Mouse (Mus musculus): ENCODE data around the gene Enpp6.
"Not testable (repeated sequence)": the region's sequence is repeated elsewhere in the genome, so short reads cannot be mapped to it uniquely, and the experiment has no call there.

Gene Enpp6

GRCm38 (mm10) chr8:46984647-46985046, 2.0 kb upstream of the Enpp6 start:
- in situ Hi-C loops (cut with MboI; ENCODE audit: low pct_unique_long_range_greater_than_20kb in 1 of 2, low sequenced_read_pairs in 2 of 2, unreplicated experiment in 1 of 2) = no loop called here

GRCm38 (mm10) chr8:46988366-46988765, 1.7 kb downstream of the Enpp6 start:
- in situ Hi-C loops (cut with MboI; ENCODE audit: low pct_unique_long_range_greater_than_20kb in 1 of 2, low sequenced_read_pairs in 2 of 2, unreplicated experiment in 1 of 2) = no loop called here

GRCm38 (mm10) chr8:46991081-46991480, 4.4 kb downstream of the Enpp6 start:
- in situ Hi-C loops (cut with MboI; ENCODE audit: low pct_unique_long_range_greater_than_20kb in 1 of 2, low sequenced_read_pairs in 2 of 2, unreplicated experiment in 1 of 2) = no loop called here

GRCm38 (mm10) chr8:46992579-46992978, 5.9 kb downstream of the Enpp6 start:
- in situ Hi-C loops (cut with MboI; ENCODE audit: low pct_unique_long_range_greater_than_20kb in 1 of 2, low sequenced_read_pairs in 2 of 2, unreplicated experiment in 1 of 2) = no loop called here

- in situ Hi-C loops (cut with MboI; ENCODE audit: low pct_unique_long_range_greater_than_20kb in 1 of 2, low sequenced_read_pairs in 2 of 2, unreplicated experiment in 1 of 2) = no loop called here
Observed at GRCm38 (mm10) chr8:46995931-46996664, 9.4 kb downstream of the Enpp6 start.

- in situ Hi-C loops (cut with MboI; ENCODE audit: low pct_unique_long_range_greater_than_20kb in 1 of 2, low sequenced_read_pairs in 2 of 2, unreplicated experiment in 1 of 2) = loop anchor here in 1 of 2 experiments (25.0 kb wide), 1 partner anchor 182 kb away; no protein-coding TSS in a partner anchor
Observed at GRCm38 (mm10) chr8:47005676-47006075, 19.0 kb downstream of the Enpp6 start.

GRCm38 (mm10) chr8:47006785-47007184, 20.1 kb downstream of the Enpp6 start:
- in situ Hi-C loops (cut with MboI; ENCODE audit: low pct_unique_long_range_greater_than_20kb in 1 of 2, low sequenced_read_pairs in 2 of 2, unreplicated experiment in 1 of 2) = loop anchor here in 1 of 2 experiments (25.0 kb wide), 1 partner anchor 181 kb away; no protein-coding TSS in a partner anchor

GRCm38 (mm10) chr8:47008220-47008773, 21.6 kb downstream of the Enpp6 start:
- in situ Hi-C loops (cut with MboI; ENCODE audit: low pct_unique_long_range_greater_than_20kb in 1 of 2, low sequenced_read_pairs in 2 of 2, unreplicated experiment in 1 of 2) = loop anchor here in 1 of 2 experiments (25.0 kb wide), 1 partner anchor 179 kb away; no protein-coding TSS in a partner anchor

- in situ Hi-C loops (cut with MboI; ENCODE audit: low pct_unique_long_range_greater_than_20kb in 1 of 2, low sequenced_read_pairs in 2 of 2, unreplicated experiment in 1 of 2) = loop anchor here (5.0 to 25.0 kb wide), 4 partner anchors 138 to 361 kb away; no protein-coding TSS in a partner anchor
Observed at GRCm38 (mm10) chr8:47016268-47016946, 29.7 kb downstream of the Enpp6 start.

- in situ Hi-C loops (cut with MboI; ENCODE audit: low pct_unique_long_range_greater_than_20kb in 1 of 2, low sequenced_read_pairs in 2 of 2, unreplicated experiment in 1 of 2) = loop anchor here in 1 of 2 experiments (25.0 kb wide), 1 partner anchor 166 kb away; no protein-coding TSS in a partner anchor
Observed at GRCm38 (mm10) chr8:47021135-47021555, 34.5 kb downstream of the Enpp6 start.

GRCm38 (mm10) chr8:47024612-47025011, 37.9 kb downstream of the Enpp6 start:
- in situ Hi-C loops (cut with MboI; ENCODE audit: low pct_unique_long_range_greater_than_20kb in 1 of 2, low sequenced_read_pairs in 2 of 2, unreplicated experiment in 1 of 2) = loop anchor here in 1 of 2 experiments (25.0 kb wide), 1 partner anchor 163 kb away; no protein-coding TSS in a partner anchor

- in situ Hi-C loops (cut with MboI; ENCODE audit: low pct_unique_long_range_greater_than_20kb in 1 of 2, low sequenced_read_pairs in 2 of 2, unreplicated experiment in 1 of 2) = no loop called here
Observed at GRCm38 (mm10) chr8:47026841-47027490, 40.3 kb downstream of the Enpp6 start.

- in situ Hi-C loops (cut with MboI; ENCODE audit: low pct_unique_long_range_greater_than_20kb in 1 of 2, low sequenced_read_pairs in 2 of 2, unreplicated experiment in 1 of 2) = no loop called here
Observed at GRCm38 (mm10) chr8:47028474-47028873, 41.8 kb downstream of the Enpp6 start.

- in situ Hi-C loops (cut with MboI; ENCODE audit: low pct_unique_long_range_greater_than_20kb in 1 of 2, low sequenced_read_pairs in 2 of 2, unreplicated experiment in 1 of 2) = no loop called here
Observed at GRCm38 (mm10) chr8:47030321-47030720, 43.6 kb downstream of the Enpp6 start.

GRCm38 (mm10) chr8:47032081-47032480, 45.4 kb downstream of the Enpp6 start:
- in situ Hi-C loops (cut with MboI; ENCODE audit: low pct_unique_long_range_greater_than_20kb in 1 of 2, low sequenced_read_pairs in 2 of 2, unreplicated experiment in 1 of 2) = no loop called here

GRCm38 (mm10) chr8:47033976-47034375, 47.3 kb downstream of the Enpp6 start:
- in situ Hi-C loops (cut with MboI; ENCODE audit: low pct_unique_long_range_greater_than_20kb in 1 of 2, low sequenced_read_pairs in 2 of 2, unreplicated experiment in 1 of 2) = no loop called here

GRCm38 (mm10) chr8:47036501-47036900, 49.8 kb downstream of the Enpp6 start:
- in situ Hi-C loops (cut with MboI; ENCODE audit: low pct_unique_long_range_greater_than_20kb in 1 of 2, low sequenced_read_pairs in 2 of 2, unreplicated experiment in 1 of 2) = no loop called here

- in situ Hi-C loops (cut with MboI; ENCODE audit: low pct_unique_long_range_greater_than_20kb in 1 of 2, low sequenced_read_pairs in 2 of 2, unreplicated experiment in 1 of 2) = no loop called here
Observed at GRCm38 (mm10) chr8:47037405-47037804, 50.7 kb downstream of the Enpp6 start.

- in situ Hi-C loops (cut with MboI; ENCODE audit: low pct_unique_long_range_greater_than_20kb in 1 of 2, low sequenced_read_pairs in 2 of 2, unreplicated experiment in 1 of 2) = not testable (repeated sequence)
Observed at GRCm38 (mm10) chr8:47040215-47040614, 53.5 kb downstream of the Enpp6 start.
